Mouse (Mus musculus) thymus, adult 2 months (tissue): ENCODE measurements around the gene Ankzf1. TPM values are rescaled to one million over a fixed set of nuclear protein-coding genes. Genes with fewer than 3 reads are reported as not detected.

ENCODE experiments used
- DNase-seq: peaks from one replicate; pipeline ENCODE4 v3.0.0; 2021
- H3K27ac ChIP-seq: fragments of 200-500 bp; 2 replicates; pipeline ENCODE4 v1.5.1; 2012; ENCODE audit warnings: low read length, control low read depth; ENCODE audit not compliant: control insufficient read depth, insufficient read depth
- H3K27me3 ChIP-seq: fragments of 200-500 bp; 2 replicates; pipeline ENCODE4 v1.6.1; 2012; ENCODE audit warnings: mild to moderate bottlenecking, low read length, moderate library complexity, mixed read lengths; ENCODE audit not compliant: control insufficient read depth, insufficient read depth
- H3K36me3 ChIP-seq: fragments of 200-500 bp; 2 replicates; pipeline ENCODE4 v1.6.1; 2012; ENCODE audit warnings: mild to moderate bottlenecking, low read length, moderate library complexity; ENCODE audit not compliant: control insufficient read depth, insufficient read depth
- H3K4me1 ChIP-seq: fragments of 200-500 bp; replicated peaks from 2 replicates; pipeline ENCODE4 v1.6.1; 2012; ENCODE audit warnings: low read length; ENCODE audit not compliant: control insufficient read depth, insufficient read depth
- H3K4me3 ChIP-seq: fragments of 200-500 bp; 2 replicates; pipeline ENCODE4 v1.5.1; 2012; ENCODE audit warnings: mild to moderate bottlenecking, low read length, control low read depth, moderate library complexity; ENCODE audit not compliant: control insufficient read depth, insufficient read depth
- CTCF ChIP-seq: fragments of 200-500 bp; IDR thresholded peaks from 2 replicates; pipeline ENCODE4 v1.5.1; 2012; ENCODE audit warnings: mild to moderate bottlenecking, control low read depth, low read length, moderate library complexity, borderline replicate concordance; ENCODE audit not compliant: control insufficient read depth, poor library complexity, insufficient read depth; ENCODE audit errors: extremely low read depth
- POLR2A ChIP-seq: fragments of 200-500 bp; IDR thresholded peaks from 2 replicates; pipeline ENCODE4 v1.6.1; 2012; ENCODE audit warnings: mild to moderate bottlenecking, low read length, control low read depth, moderate library complexity; ENCODE audit not compliant: control insufficient read depth, poor library complexity, insufficient read depth; ENCODE audit errors: extremely low read depth
- WGBS: fragments of 180-500 bp; shearing (Covaris S2); methylation state at CpG from one replicate; pipeline ENCODE4 v1.1.7; 2018; 5-methylcytosine and 5-hydroxymethylcytosine counted together
- polyA plus RNA-seq: library from polyadenylated mRNA; depleted of rRNA; stranded (reverse); fragments of >200 nt; gene quantifications from 2 replicates; pipeline ENCODE4 v1.2.3, GENCODE M21; 2012

Gene Ankzf1
- polyA plus RNA-seq, 1 experiment = 24.0 TPM

DNA sequence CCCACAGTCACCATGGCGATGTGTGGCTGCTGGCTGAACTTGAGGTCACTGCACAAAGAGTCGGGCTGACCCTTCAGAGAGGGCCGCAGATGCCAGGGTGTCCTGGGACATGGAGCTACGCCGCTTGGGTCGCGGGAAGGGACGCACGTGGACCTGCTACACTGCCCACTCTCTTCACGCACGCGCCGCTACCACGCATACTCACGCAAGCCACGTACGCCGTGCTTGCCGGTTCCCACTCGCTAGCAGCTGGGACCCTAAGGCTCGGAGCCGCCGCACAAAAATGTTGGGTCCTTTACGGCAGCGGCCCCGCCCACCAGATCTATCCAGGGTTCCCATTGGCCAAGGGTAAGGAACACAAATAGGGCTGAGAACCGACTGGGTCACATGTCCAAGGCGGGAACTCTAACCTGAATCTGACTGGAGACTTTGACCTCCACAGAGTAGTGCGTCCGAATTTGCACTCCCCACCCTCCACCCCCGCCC, 11.8 kb upstream of the Ankzf1 start, which contains the start of gene Abcb6:
Gene Abcb6, minus strand, starts transcription at position 288 of the 486 bp plus-strand sequence.
- Histone ChIP-seq H3K4me3 (peak within 1 kb of the TSS; percentile 79), H3K27ac (no peak within 1 kb of the TSS), H3K27me3 (no peaks in the 10 kb centered on the region), H3K4me1 (peaks cover 9% of the 10 kb centered on the region), H3K36me3 (peaks cover 5% of the 10 kb centered on the region; the same call in 1 of the 2 replicates)
- under 1% methylated on average over 31 of the region's 31 CpGs for WGBS
- peak; percentile 85 for DNase-seq
- TF ChIP-seq CTCF = no peak
- TF ChIP-seq POLR2A = no peak

DNA sequence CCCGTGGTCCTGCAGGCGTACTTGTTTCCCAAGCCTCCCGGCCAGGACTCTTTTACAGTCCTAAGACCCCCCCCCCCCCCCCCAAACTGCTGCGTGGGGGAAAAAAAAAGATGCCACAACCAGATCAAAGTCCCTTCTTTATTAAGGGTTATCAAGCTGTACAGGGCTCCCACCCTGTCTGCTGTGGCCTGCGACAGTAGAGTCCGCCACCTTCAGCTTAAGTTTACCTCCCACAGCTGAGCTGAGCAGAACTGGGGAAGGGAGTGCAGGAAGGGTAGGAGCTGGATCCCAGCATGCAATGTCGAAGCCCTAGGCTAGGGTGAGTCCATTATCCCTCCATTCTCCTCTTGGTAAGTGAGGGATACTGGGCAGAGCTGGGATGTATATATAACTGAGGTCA, 11.2 kb upstream of the Ankzf1 start:
- no peak for DNase-seq
- TF ChIP-seq CTCF = no peak
- TF ChIP-seq POLR2A = no peak
- 56% methylated on average over 7 of the region's 7 CpGs for WGBS
- Histone ChIP-seq H3K27me3 (no peaks in the 10 kb centered on the region), H3K27ac (no peak overlapping the region), H3K4me3 (no peak overlapping the region), H3K4me1 (peaks cover 9% of the 10 kb centered on the region), H3K36me3 (peaks cover 8% of the 10 kb centered on the region; the same call in 1 of the 2 replicates)

DNA sequence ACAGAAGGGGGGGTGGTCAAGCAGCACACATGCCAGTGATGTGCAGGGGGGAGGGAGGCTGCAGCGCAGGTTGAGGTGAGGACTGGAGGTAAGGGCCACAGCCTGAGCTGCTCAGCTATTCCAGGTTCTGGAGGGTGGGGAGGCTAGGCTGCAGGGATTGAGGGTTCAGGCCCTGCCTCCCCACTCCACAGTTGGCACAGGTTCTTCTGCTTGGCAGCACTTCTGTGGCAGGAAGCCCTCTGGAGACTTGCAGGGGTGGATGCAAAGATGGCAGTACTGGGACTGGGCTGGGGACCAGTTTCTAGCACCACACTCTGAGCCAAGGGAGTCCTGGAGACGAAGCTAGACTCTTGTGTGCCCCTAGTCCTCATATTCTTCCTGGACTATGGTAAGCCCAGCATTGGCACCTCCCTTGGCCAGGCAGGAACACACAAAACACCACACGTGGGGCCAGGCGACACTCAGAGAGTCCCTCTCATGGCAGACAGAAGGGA, 10.5 kb upstream of the Ankzf1 start:
- Histone ChIP-seq H3K27me3 (no peaks in the 10 kb centered on the region), H3K27ac (no peak overlapping the region), H3K4me3 (no peak overlapping the region), H3K4me1 (peaks cover 9% of the 10 kb centered on the region), H3K36me3 (peaks cover 11% of the 10 kb centered on the region)
- DNase-seq = no peak
- WGBS = 98% methylated on average over 4 of the region's 4 CpGs
- TF ChIP-seq CTCF = no peak

DNA sequence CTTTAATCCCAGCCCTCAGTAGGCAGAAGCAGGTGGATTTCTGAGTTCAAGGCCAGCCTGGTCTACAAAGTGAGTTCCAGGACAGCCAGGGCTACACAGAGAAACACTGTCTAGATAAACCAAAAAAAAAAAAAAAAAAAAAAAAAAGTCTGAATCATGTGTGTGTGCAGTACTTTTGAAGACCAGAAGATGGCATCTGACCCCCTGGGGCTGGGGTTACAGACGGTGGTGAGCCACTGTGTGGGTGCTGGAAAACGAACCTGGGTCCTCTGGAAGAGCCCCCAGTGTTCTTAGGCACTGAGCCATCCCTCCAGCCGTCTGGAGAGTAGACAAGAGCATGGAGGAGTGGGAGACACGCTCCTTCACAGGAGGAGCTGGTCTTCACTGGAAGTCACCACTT, 9.8 kb upstream of the Ankzf1 start:
- no peak overlapping the region for H3K27ac ChIP-seq
- H3K4me3 ChIP-seq = no peak overlapping the region
- 83% methylated on average over 4 of the region's 4 CpGs for WGBS
- DNase-seq = no peak
- peaks cover 17% of the 10 kb centered on the region for H3K36me3 ChIP-seq
- TF ChIP-seq CTCF (peak; percentile 39; the same call in 1 of the 2 replicates), POLR2A (no peak)
- peaks cover 9% of the 10 kb centered on the region for H3K4me1 ChIP-seq
- H3K27me3 ChIP-seq = no peaks in the 10 kb centered on the region

DNA sequence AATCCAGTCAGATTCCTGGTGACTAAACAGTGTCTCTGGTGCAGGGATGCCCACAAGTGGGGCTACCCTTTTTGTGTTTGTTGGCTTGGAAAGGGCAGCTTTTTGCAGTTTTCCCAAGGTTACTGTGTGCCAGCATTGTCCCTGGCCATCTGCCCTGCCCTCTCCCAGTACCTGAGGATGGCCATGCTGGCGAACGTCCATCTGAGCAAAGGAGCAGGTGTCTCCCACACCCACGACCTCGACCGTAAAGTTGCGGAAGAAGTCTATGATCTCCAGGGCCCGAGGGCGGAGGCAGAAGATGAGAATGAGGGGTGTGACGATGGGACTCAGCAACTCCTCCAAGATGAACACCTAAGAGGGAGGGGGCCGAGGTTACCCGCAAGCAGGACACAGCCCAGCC, 6.5 kb upstream of the Ankzf1 start:
- no peak for TF ChIP-seq POLR2A
- TF ChIP-seq CTCF = no peak
- H3K4me1 ChIP-seq = peaks cover 3% of the 10 kb centered on the region; the same call in 1 of the 2 replicates
- no peak for DNase-seq
- H3K27me3 ChIP-seq = no peaks in the 10 kb centered on the region
- no peak overlapping the region for H3K4me3 ChIP-seq
- H3K36me3 ChIP-seq = peaks cover 20% of the 10 kb centered on the region
- WGBS = 95% methylated on average over 11 of the region's 11 CpGs
- H3K27ac ChIP-seq = no peak overlapping the region

DNA sequence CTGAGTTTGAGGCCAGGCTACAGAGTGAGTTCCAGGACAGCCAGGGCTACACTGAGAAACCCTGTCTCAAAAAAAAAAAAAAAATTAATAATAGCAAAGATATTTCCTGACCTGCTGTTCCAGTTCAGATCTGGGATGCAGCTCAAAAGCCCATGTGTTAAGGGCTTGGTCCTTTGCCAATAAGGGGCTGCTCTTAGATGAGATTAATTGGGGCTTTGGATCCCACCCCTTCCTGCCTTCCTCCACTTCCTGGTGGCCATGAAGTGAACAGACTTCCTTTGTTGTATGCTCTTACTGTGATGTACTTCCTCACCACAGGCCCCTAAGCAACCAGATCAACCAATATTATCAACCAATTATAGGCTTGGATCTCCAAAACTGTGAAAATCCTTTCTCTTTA, 4.8 kb upstream of the Ankzf1 start:
- no peaks in the 10 kb centered on the region for H3K27me3 ChIP-seq
- peaks cover 9% of the 10 kb centered on the region for H3K4me1 ChIP-seq
- no peak for DNase-seq
- H3K4me3 ChIP-seq = no peak overlapping the region
- TF ChIP-seq CTCF = no peak
- TF ChIP-seq POLR2A = no peak
- H3K27ac ChIP-seq = no peak overlapping the region
- peaks cover 20% of the 10 kb centered on the region for H3K36me3 ChIP-seq

DNA sequence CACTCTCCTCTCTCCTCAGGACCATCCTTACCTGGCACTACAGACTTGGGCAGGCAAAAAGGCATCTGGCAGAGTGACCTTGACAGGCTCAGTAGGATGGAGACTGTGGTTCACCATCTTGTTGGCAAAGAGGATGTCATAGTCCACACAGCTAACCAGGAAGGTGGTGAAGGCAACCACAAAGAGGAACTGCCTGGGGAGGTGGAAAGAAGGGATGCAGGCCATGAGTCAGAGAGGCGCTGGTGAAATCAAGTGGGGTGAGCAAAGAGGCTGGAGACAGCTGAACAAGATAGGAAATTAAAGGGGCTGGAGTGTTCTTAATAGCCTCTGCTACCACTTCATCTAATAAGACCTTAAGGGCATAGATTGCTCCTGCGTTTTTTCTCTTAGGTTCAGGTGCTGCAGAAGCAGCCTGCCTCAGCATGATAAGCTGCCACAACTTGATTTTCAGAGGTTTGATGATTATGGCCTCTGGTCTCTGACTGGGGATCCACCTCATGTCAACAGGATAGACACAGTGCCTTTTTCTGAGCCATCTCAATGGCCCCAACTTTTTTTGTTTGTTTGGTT, 4.0 kb upstream of the Ankzf1 start:
- Histone ChIP-seq H3K27ac (no peak overlapping the region), H3K36me3 (peaks cover 16% of the 10 kb centered on the region)
- no peak for DNase-seq

More for the DNA sequence above, 4.0 kb upstream of the Ankzf1 start:
- 28% methylated on average over 2 of the region's 2 CpGs for WGBS
- Histone ChIP-seq H3K4me3 (no peak overlapping the region), H3K27me3 (no peaks in the 10 kb centered on the region), H3K4me1 (peaks cover 11% of the 10 kb centered on the region)
- TF ChIP-seq CTCF (no peak), POLR2A (no peak)
